Mouse (Mus musculus) myocyte (in vitro differentiated cells): ENCODE results near the gene S100a14. TPM values are rescaled to one million over a fixed set of nuclear protein-coding genes. Genes with fewer than 3 reads are reported as not detected.
A peak's percentile ranks its signal among the peaks of the same experiment; 100 is the strongest.

Experiments
- H3K27me3 ChIP-seq: one replicate; pipeline ENCODE4 v1.6.1; 2011; ENCODE audit not compliant: control insufficient read depth, insufficient read depth, insufficient read length
- H3K36me3 ChIP-seq: one replicate; pipeline ENCODE4 v1.6.1; 2011; ENCODE audit not compliant: control insufficient read depth, insufficient read depth
- H3K4me2 ChIP-seq: one replicate; pipeline ENCODE4 v1.6.1; 2011; ENCODE audit warnings: low read depth, control low read depth
- H3K4me3 ChIP-seq: one replicate; pipeline ENCODE4 v1.5.1; 2011; ENCODE audit warnings: mild to moderate bottlenecking, control low read depth, moderate library complexity
- H3K79me2 ChIP-seq: one replicate; pipeline ENCODE4 v1.6.1; 2011; ENCODE audit not compliant: control insufficient read depth, insufficient read depth
- H3ac ChIP-seq: one replicate; pipeline ENCODE4 v1.6.1; 2011; ENCODE audit not compliant: control insufficient read depth, insufficient read length
- CEBPB ChIP-seq: IDR thresholded peaks from 2 replicates; pipeline ENCODE4 v1.6.1; 2011; ENCODE audit warnings: mild to moderate bottlenecking, moderate library complexity; ENCODE audit not compliant: poor library complexity, insufficient read depth, severe bottlenecking
- E2F4 ChIP-seq: IDR thresholded peaks from one replicate; pipeline ENCODE4 v1.6.1; 2011; ENCODE audit warnings: mild to moderate bottlenecking, control low read depth, moderate library complexity; ENCODE audit not compliant: insufficient read depth
- MYOD1 ChIP-seq, 3 experiments: IDR thresholded peaks; one replicate each; pipeline ENCODE4 v1.6.1; 2011; ENCODE audit warnings: control low read depth in 2 of 3, low read depth in 2 of 3, mild to moderate bottlenecking in 2 of 3, moderate library complexity in 1 of 3; ENCODE audit not compliant: insufficient read length in 2 of 3, control insufficient read depth in 1 of 3
- MYOG ChIP-seq, 3 experiments: IDR thresholded peaks; one replicate each; pipeline ENCODE4 v1.6.1; 2011; ENCODE audit warnings: control low read depth in 2 of 3, low read depth in 2 of 3, mild to moderate bottlenecking in 2 of 3; ENCODE audit not compliant: insufficient read length in 2 of 3, control insufficient read depth in 1 of 3, insufficient read depth in 1 of 3
- POLR2A ChIP-seq: IDR thresholded peaks from one replicate; pipeline ENCODE4 v1.6.1; 2011; ENCODE audit warnings: low read depth, mild to moderate bottlenecking, control low read depth, moderate library complexity; ENCODE audit not compliant: insufficient read length
- POLR2AphosphoS2 ChIP-seq: IDR thresholded peaks from one replicate; pipeline ENCODE4 v1.6.1; 2011; ENCODE audit warnings: low read depth, control low read depth; ENCODE audit not compliant: insufficient read length
- REST ChIP-seq: IDR thresholded peaks from one replicate; pipeline ENCODE4 v1.6.1; 2011; ENCODE audit warnings: mild to moderate bottlenecking, control low read depth, moderate library complexity; ENCODE audit not compliant: insufficient read depth, insufficient read length
- SRF ChIP-seq: IDR thresholded peaks from one replicate; pipeline ENCODE4 v1.6.1; 2011; ENCODE audit warnings: low read depth; ENCODE audit not compliant: control insufficient read depth, insufficient read length
- TCF12 ChIP-seq: IDR thresholded peaks from one replicate; pipeline ENCODE4 v1.6.1; 2011; ENCODE audit warnings: mild to moderate bottlenecking, control low read depth; ENCODE audit not compliant: poor library complexity, insufficient read depth, severe bottlenecking
- TCF3 ChIP-seq: IDR thresholded peaks from one replicate; pipeline ENCODE4 v1.6.1; 2011; ENCODE audit warnings: low read depth, control low read depth; ENCODE audit not compliant: insufficient read length
- polyA plus RNA-seq: library from polyadenylated mRNA; unstranded; fragments of >200 nt; fragmentation: generic; extraction: Trizol; gene quantifications from one replicate; pipeline ENCODE4 v1.2.1, GENCODE M21; 2012; ENCODE audit warnings: missing spikeins

S100a14 gene
- polyA plus RNA-seq, 1 experiment = 2.9 TPM

DNA sequence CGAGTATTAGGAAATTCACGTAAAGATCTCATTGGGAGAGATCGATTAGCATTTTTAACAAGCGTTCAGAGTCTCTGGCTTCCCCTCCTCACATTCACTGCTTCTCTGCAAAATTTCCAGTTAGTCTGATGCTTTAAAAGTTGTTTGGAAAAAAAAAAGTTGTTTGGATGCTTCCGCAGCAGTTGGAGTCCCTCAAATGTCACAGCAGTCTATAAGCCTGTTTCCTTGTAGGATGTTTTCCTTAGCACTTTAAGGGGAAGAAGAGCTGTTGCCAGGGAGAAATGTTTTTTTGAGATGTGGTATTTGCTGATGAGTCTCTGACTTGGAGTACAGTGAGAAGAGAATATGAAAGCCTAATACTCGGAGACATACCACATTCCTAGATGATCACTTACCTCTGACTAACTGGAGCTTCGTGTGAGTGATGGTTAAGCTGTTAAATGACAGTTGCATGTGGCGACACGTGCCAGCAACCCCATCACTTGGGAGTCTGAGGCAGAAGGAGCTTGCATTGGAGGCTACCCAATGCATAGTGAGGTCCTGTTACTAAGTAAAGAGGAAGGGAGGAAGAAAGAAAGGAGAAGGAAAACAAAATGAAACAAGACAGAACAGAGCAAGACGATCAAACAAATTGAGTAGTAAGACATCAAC is 49.8 kb downstream of the S100a14 start:
- Histone ChIP-seq H3K4me2 (peak overlapping the region; percentile 3), H3K4me3 (no peak overlapping the region), H3K27me3 (no peaks in the 10 kb centered on the region), H3K36me3 (no peaks in the 10 kb centered on the region), H3K79me2 (no peaks in the 10 kb centered on the region), H3ac (no peak overlapping the region)
- TF ChIP-seq POLR2AphosphoS2 (no peak), POLR2A (no peak), MYOD1 (IDR thresholded peaks at IDR 0.05; ENCODE audit: control insufficient read depth in 1 of 3, insufficient read length in 2 of 3, low read depth in 2 of 3) (no peak), TCF12 (no peak), CEBPB (no peak), TCF3 (no peak), MYOG (IDR thresholded peaks at IDR 0.05; ENCODE audit: control insufficient read depth in 1 of 3, insufficient read depth in 1 of 3, insufficient read length in 2 of 3, low read depth in 2 of 3) (no peak), E2F4 (no peak), SRF (no peak), REST (no peak)

Other genes with a start within 250 kb of the S100a14 start
- gene Gatad2b, start 233.7 kb upstream of the S100a14 start, polyA plus RNA-seq = 14.7 TPM
- 3.4 TPM for gene Slc27a3, start 136.9 kb upstream of the S100a14 start, polyA plus RNA-seq
- 24.2 TPM for gene Ints3, start 93.2 kb upstream of the S100a14 start, polyA plus RNA-seq
- 0.22 TPM for gene Npr1, start 61.0 kb upstream of the S100a14 start, polyA plus RNA-seq
- 50.4 TPM for gene Ilf2, start 50.7 kb upstream of the S100a14 start, polyA plus RNA-seq
- gene Snapin, start 35.8 kb upstream of the S100a14 start, polyA plus RNA-seq = 33.7 TPM
- gene Chtop, start 17.4 kb upstream of the S100a14 start, polyA plus RNA-seq = 108 TPM
- 189 TPM for gene S100a1, start 12.5 kb upstream of the S100a14 start, polyA plus RNA-seq
- 106 TPM for gene S100a13, start 12.4 kb upstream of the S100a14 start, polyA plus RNA-seq
- 210 TPM for gene S100a16, start 10.4 kb downstream of the S100a14 start, polyA plus RNA-seq
- 4.7 TPM for gene S100a3, start 33.7 kb downstream of the S100a14 start, polyA plus RNA-seq
- not detected for gene S100a2, start 63.4 kb downstream of the S100a14 start, polyA plus RNA-seq
- 0.89 TPM for gene Gm42674, start 75.0 kb downstream of the S100a14 start, polyA plus RNA-seq
- 3,627 TPM for gene S100a4, start 76.9 kb downstream of the S100a14 start, polyA plus RNA-seq
- gene S100a5, start 81.7 kb downstream of the S100a14 start, polyA plus RNA-seq = 0.19 TPM
- 2,472 TPM for gene S100a6, start 86.0 kb downstream of the S100a14 start, polyA plus RNA-seq
- gene S100a7a, start 127.2 kb downstream of the S100a14 start, polyA plus RNA-seq = 0.37 TPM
- not detected for gene S100a8, start 142.1 kb downstream of the S100a14 start, polyA plus RNA-seq
- not detected for gene S100a9, start 168.9 kb downstream of the S100a14 start, polyA plus RNA-seq
- gene Pglyrp4, start 200.1 kb downstream of the S100a14 start, polyA plus RNA-seq = not detected